Mouse (Mus musculus) megakaryocyte, adult 5-6 weeks (primary cell): ENCODE data around the gene Abca14. TPM values are rescaled to one million over a fixed set of nuclear protein-coding genes. Genes with fewer than 3 reads are reported as not detected.
"Not testable (repeated sequence)": the region's sequence is repeated elsewhere in the genome, so short reads cannot be mapped to it uniquely, and the experiment has no call there.

Source experiments
- ATAC-seq: 2 replicates; pipeline ENCODE4 v1.8.0; 2016; ENCODE audit warnings: mild to moderate bottlenecking, inconsistent platforms; ENCODE audit not compliant: poor library complexity, severe bottlenecking
- total RNA-seq, 2 experiments: library from RNA; stranded (forward) in 1 of 2; stranded (reverse) in 1 of 2; fragments of 153-499, 151-499 nt in 1 of 2; fragments of 221-1000, 200-1000 nt in 1 of 2; gene quantifications; 2 replicates each; pipeline versions ENCODE4 v1.2.3 to v1.2.4; 2015 to 2017

Gene Abca14
- total RNA-seq, 2 experiments from 2014 or later, result not detected

DNA sequence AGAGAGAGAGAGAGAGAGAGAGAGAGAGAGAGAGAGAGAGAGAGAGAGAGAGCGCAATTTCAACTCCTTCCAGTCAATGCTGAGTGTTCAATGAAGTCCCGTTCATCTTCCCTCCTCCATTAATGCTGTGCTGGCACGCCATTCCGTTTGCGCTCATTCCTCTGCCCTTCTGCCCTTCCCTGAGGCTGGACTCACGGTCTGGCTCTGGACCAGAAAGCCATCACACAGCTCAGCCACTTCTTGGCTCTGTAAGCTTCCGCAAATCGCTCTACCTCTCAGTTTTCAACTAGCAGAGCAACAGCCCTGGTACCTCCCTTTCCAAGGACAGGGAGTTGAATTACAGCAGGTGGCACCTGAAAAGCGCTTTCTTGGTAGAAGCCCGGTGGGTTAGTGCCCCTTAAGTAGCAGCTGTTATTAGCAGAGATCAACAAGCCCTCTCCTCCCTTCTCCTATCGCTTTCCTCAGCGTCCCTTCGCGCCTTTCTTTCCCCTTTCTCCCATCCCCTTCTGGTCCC, 2.5 kb upstream of the Abca14 start:
- no peak for ATAC-seq

DNA sequence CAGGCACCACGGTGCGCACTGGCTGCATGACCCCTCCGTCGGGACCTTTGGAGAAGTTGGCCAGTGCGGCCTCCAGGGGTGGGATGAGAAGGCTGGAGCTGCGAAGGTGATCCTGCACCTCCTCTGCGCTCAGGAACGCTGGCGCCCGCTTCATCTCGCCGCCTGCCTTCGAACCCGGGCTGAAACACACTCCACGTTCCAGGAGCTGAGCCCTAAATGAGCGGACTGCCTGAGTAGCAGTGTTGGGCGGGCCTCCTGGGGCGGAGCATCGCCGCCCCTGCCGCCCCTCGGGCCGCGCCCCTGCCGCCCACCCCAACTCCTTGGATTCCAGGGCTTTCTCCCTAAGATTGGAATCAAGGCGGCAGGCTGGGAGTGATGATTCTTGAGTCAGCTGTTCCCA, 2.0 kb upstream of the Abca14 start, which contains the start of gene Crym:
TSS of gene Crym (minus strand) at position 341 of the 400 bp plus-strand sequence.
- no peak for ATAC-seq

DNA sequence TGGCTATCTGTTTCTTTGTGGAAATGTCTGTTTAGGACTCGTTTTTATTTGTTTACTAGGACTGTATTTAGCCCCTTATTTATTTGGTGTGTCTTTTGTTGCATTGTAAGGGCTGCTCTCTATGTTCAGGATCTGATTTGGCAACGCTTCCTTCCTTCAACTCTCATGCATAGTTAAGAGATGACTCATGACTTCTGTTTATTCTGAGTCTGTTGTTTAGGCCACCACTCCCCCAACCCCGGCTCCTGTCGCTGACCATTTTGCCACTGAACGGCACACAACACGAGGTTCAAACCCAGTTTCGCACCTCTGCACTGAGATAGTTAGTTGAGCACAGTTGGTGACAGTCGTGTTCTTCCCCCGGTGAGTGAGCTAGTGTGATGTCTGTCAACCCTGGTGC, 2.2 kb downstream of the Abca14 start:
- peak; percentile 36 for ATAC-seq

DNA sequence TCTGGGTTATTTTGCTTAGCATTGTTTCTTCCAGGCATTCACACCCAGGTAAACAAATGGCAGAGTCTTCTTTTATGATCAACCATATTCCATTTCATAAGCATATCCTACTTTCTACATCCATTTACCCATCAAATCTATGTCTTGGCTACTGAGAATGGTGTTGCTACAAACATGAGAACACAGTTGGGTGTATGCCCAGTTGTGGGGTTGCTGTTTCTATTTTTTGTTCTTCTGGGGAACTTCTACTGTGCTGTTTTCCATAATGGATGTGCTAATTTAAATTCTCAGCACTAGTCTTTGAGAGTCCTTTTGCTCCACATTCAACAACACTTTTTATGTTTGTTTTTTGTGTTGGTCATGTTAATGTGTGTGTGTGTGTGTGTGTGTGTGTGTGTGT, 24.8 kb downstream of the Abca14 start:
- ATAC-seq, result no peak

DNA sequence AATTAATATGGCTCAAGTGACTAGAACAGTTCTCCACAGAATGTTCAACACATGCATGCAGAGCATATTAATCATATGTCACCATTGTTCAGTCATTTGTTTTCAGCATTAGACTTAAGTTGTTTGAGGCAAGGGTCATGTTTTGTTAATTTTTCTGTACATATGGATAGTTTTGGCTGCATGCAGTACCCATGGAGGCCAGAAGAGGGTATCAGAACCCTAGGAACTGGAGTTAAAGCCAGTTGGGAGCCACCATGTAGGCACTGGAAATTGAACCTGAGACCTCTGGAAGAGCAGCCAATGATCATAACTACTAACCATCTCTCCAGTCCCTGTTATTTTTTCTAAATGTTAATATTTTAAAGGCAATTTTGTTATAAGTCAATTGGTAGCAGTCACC, 37.3 kb downstream of the Abca14 start:
- no peak for ATAC-seq

DNA sequence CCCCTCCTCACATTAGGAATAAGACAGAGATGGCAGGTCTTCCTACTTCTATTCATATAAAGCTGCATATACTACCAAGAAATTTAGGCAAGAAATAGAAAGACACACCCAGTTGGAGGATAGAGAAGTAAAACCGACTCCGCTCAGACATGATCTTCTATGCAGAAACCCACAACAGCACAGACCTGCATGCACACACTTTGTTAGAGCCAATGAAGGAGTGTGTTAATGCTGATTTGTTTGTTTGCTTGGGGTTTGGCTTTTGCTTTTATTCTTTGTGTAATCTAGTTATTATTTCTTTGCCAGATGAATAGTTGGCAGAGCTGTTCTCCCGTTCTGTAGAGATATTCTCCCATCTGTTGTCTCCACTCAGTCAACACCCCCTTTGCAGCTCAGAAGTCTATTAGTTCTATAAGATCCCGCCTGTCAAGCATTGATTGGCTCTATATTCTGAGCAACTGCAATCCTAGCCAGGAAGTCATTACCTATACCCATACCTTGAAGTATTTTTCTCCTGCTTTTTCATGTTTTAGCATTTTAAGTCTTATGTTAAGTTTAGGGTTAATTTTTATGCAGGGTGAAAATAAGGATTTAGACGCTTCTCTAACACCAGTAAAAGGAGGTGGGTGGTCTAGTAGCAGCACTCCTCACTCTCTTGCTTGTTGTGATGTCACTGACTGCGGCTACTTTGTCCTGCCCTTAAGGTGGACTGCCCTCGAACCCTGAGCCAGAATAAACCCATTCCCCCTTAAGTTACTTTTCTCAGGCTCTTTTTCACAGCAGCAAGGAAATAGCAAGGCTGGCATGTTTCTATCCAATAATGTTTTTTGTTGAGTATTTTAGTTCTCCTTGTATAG, 67.6 kb downstream of the Abca14 start:
- no peak for ATAC-seq

DNA sequence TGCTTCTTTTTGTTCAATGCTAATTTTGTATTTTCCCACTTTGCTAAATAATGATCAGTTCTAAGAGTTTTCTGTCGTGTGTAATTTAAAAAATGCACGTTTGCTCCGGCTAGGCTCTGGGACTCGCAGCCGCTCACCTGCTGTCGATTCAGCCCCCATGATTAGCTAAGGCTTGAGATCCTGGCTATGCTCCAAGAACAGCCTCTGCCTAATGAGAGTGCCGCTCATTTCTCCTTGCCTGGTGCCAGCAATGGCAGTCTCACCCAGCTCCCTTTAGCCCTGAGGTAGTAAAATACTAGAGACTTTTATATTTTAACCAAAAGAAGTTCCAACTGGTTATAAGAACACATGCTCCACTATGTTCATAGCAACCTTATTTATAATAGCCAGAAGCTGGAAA, 68.3 kb downstream of the Abca14 start:
- no peak for ATAC-seq

DNA sequence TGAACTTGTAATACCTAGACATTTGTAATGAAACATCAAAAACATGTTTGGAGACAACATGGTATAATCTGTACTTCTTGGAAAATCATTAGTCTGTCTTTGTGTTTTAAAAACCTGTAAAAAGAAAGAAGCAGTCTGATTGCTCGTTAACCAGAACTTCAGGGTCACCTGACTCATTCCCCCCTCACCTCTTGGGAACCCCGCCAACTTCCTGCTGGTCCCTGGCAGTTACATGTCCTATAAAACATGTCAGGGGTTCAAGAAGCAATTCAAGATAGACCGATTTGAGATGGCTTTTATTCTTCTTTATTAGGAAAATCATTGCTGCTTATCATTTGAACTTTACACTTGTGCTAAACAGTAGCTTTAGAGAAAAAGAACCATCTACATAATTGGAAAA, 81.5 kb downstream of the Abca14 start:
- ATAC-seq, result no peak

DNA sequence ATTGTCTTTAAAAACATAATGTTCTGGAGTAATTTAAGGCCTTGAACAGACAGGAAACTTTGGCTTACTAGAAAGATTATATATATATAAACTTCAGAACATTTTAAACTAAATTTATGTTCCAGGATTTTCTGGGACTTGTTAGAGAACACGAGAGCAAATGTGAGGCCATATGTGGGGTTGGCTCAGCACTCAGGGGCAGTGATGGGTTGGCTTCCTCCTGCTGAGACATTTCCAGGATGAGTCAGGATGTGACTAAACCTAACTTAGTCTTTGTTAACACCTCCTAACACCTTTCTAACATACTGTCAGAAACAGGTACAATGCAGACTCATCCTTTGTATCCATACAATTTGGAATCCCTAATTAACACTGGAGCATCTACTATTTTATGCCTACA, 112.3 kb downstream of the Abca14 start:
- ATAC-seq, result no peak

DNA sequence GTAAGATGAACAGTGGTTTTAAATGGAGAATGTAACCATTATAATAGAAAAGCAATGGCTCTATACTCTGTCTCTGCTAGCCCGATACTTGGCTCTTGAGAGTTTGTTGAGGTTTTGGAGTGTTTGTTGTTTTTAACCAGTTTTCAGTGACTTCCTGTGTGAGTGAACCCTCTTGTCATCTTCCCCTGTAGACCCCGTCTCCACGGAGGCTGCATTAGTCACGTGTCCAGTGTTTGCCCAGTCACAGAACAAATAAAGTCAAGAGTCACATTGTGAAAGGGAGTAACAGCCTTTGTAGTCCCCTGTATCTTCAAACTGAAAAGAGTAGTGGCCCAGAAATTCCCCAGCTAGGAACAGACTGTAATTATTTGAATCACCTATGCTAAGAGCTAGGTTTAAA, 119.2 kb downstream of the Abca14 start:
- no peak for ATAC-seq

DNA sequence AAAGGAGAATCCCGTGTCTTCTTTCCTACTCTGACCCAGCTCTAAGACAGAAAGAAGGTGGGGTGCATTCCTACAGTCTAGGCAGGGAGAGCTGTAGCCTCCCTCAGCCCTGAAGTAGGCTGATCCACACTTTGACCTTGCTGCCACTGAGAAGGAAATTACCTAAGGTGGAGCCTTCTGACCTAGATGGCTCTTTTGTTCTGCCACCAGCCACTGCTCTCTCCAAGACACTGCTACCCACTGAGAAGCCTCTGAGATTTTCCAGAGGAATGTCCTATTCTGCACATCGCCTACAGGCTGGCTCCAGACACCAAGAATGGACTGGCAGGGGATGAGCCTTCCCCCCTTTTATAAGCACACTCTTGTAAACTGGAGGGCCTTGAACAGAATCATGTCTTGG, 122.2 kb downstream of the Abca14 start:
- ATAC-seq, result not testable (repeated sequence)

DNA sequence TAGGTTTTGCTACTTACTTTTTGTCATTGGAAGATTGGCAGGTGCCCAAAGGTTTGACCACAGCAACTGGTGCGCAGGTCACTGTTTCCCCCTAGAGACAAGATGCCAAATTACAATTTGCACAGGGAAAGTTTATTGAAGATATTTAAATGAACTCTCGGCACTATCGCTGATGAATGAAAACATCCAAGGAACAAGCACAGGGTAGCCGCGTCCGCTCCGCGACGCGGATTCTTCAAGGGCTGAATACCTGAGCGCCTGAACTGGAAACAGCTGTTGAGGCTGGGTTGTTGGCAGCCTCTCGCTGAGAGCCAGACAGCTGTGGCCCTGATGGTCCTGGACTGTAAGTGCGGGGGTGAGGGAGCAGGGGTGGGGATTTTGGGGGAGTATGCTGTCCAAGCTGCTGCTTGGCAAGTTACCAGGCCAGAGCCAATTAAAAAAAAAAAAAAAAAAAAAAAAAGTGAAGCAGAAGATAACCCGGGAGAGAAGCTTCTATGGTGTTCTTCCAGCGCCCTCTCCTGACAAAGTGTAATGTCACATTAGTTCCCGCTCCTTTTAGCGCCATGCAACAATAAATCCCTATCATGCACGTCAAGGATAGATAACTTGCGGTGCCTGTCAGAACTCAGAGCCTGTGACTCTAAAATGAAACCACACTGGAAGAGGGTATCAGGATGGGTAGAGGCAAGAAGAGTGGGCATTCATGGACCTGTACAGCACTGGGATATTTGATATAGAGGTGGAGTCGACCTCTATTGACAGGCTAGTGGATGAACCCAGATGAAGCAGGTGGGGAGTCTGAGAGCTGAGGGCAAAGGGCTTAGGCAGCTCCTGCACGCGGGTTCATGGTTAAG, 123.7 kb downstream of the Abca14 start:
- no peak; the same call in 1 of the 2 replicates for ATAC-seq

DNA sequence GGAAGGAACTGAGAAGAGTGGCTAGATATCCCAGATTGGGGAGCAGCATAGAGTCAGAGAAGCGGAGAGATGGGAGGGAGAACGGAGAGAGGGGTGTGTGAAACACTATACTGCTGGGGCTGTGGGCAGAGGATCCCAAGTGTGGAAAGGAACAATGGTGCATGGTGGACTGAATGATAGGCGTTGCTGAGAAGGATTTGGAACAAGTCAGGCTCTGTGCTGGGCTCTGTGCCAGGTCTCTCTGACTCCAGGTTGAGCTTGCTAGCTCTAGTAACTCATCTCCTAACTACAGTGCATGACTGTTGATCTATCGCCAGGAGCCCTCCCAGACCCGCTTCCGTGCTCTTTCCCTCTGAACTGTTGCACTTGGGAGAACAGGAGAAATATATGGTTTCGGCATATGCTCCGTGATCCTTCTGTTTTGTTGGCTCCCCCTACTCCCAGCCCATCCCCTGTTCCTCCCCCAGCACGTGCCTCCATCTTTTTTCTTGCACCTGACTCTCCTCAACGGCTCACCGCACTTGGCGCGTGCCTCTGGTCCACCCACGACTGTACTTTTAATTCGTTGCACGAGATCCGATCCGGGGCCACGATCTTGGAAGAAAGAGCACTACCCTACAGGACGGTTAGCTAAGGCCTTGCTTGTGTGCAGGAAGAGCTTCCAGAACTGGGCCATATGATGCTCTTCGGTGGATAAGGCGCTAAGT, 124.5 kb downstream of the Abca14 start, which contains the start of gene Abca15:
TSS of gene Abca15 (plus strand) at position 584 of the 707 bp plus-strand sequence.
- ATAC-seq, result no peak

DNA sequence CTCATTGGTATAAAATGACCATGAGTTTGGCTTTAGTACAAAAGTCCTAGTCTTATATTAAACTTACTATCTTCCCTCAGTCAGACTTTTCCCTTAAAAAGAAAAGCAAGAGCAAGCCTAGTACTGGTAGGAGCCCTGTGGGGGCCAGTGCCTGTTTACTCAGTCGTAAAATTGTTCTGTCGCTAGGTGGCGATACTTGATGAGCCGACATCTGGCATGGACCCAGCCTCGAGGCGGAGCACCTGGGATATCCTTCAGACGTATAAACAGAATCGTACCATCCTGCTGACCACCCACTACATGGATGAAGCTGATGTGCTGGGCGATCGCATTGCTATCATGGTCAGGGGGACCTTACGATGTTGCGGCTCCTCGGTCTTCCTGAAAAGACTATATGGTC, 157.4 kb downstream of the Abca14 start:
- no peak for ATAC-seq

Other genes with a start within 250 kb of the Abca14 start
- not detected in 2 replicates for gene Dnah3, start 108.7 kb upstream of the Abca14 start, total RNA-seq (2015)
- not detected in 2 replicates for gene Dnah3, start 108.7 kb upstream of the Abca14 start, total RNA-seq (2017)
- 10.4 and 12.8 TPM in 2 replicates for gene Tmem159, start 101.6 kb upstream of the Abca14 start, total RNA-seq (2015)
- 7.9 and 11.1 TPM in 2 replicates for gene Tmem159, start 101.6 kb upstream of the Abca14 start, total RNA-seq (2017)
- gene Zp2, start 58.7 kb upstream of the Abca14 start, total RNA-seq (2015), result not detected in 2 replicates
- not detected in 2 replicates for gene Zp2, start 58.7 kb upstream of the Abca14 start, total RNA-seq (2017)
- not detected in 2 replicates for gene Anks4b, start 30.1 kb upstream of the Abca14 start, total RNA-seq (2015)
- not detected in 2 replicates for gene Anks4b, start 30.1 kb upstream of the Abca14 start, total RNA-seq (2017)
- gene Crym, start 1.9 kb upstream of the Abca14 start, total RNA-seq (2015), result not detected in 2 replicates
- not detected in 2 replicates for gene Crym, start 1.9 kb upstream of the Abca14 start, total RNA-seq (2017)
- not detected in 2 replicates for gene Abca15, start 124.7 kb downstream of the Abca14 start, total RNA-seq (2015)
- gene Abca15, start 124.7 kb downstream of the Abca14 start, total RNA-seq (2017), result not detected in 2 replicates
- gene Abca16, start 205.7 kb downstream of the Abca14 start, total RNA-seq (2015), result not detected in 2 replicates
- not detected in 2 replicates for gene Abca16, start 205.7 kb downstream of the Abca14 start, total RNA-seq (2017)